Mouse (Mus musculus) G1E (cell line): ENCODE data around the gene Hax1. TPM values are rescaled to one million over a fixed set of nuclear protein-coding genes. Genes with fewer than 3 reads are reported as not detected.

Experiments used
- ATAC-seq: 2 replicates; pipeline ENCODE4 v1.8.0; 2016; ENCODE audit warnings: mild to moderate bottlenecking; ENCODE audit not compliant: insufficient number of reproducible peaks, poor library complexity, low FRiP score, severe bottlenecking; ENCODE audit errors: extremely low read depth
- DNase-seq: peaks from one replicate; pipeline ENCODE4 v3.0.0; 2012; ENCODE audit warnings: low spot score
- H3K27me3 ChIP-seq: 2 replicates; pipeline ENCODE4 v1.6.1; 2012; ENCODE audit warnings: mild to moderate bottlenecking, low read length, inconsistent platforms; ENCODE audit not compliant: insufficient read depth
- H3K36me3 ChIP-seq: replicated peaks from 2 replicates; pipeline ENCODE3; 2012; ENCODE audit warnings: mild to moderate bottlenecking, inconsistent platforms
- H3K4me1 ChIP-seq: 2 replicates; pipeline ENCODE4 v1.6.1; 2012; ENCODE audit warnings: low read depth, low read length, inconsistent platforms, mixed read lengths; ENCODE audit not compliant: insufficient read depth
- H3K4me3 ChIP-seq: 2 replicates; pipeline ENCODE4 v1.5.1; 2012; ENCODE audit warnings: low read depth, mild to moderate bottlenecking, inconsistent platforms, low read length, moderate library complexity, mixed read lengths
- H3K9me3 ChIP-seq: replicated peaks from 2 replicates; pipeline ENCODE4 v1.6.1; 2012; ENCODE audit warnings: inconsistent platforms
- CTCF ChIP-seq: IDR thresholded peaks from 2 replicates; pipeline ENCODE4 v1.5.1; 2012; ENCODE audit warnings: low read depth, low read length, inconsistent platforms, mixed read lengths
- GATA1 ChIP-seq: IDR thresholded peaks from 2 replicates; pipeline ENCODE4 v1.6.1; 2012; ENCODE audit warnings: borderline replicate concordance, low read length, inconsistent platforms, mixed read lengths
- GATA2 ChIP-seq: IDR thresholded peaks from 2 replicates; pipeline ENCODE4 v1.6.1; 2012; ENCODE audit warnings: low read depth, low read length, inconsistent platforms, borderline replicate concordance
- POLR2AphosphoS5 ChIP-seq: IDR thresholded peaks from 2 replicates; pipeline ENCODE4 v1.6.1; 2012; ENCODE audit warnings: low read depth, low read length, inconsistent platforms; ENCODE audit not compliant: insufficient replicate concordance
- TAL1 ChIP-seq: conservative IDR thresholded peaks from 2 replicates; pipeline ENCODE4 v1.6.1; 2012; ENCODE audit warnings: low read depth, low read length, inconsistent platforms, mixed read lengths
- polyA plus RNA-seq: library from polyadenylated mRNA; stranded (reverse); fragments of >175 nt; gene quantifications from 2 replicates; pipeline ENCODE4 v1.2.3, GENCODE M21; 2012
- total RNA-seq, 2 experiments: library from RNA; stranded (forward) in 1 of 2; stranded (reverse) in 1 of 2; fragments of 200-1000 nt in 1 of 2; fragments of >200 nt in 1 of 2; fragmentation: Nextera tagmentation in 1 of 2; gene quantifications; 2 replicates each; pipeline ENCODE4 v1.2.3; 2014 to 2017

Gene Hax1
- total and polyA plus RNA-seq, 3 experiments: 53.7 to 173 (median 100) TPM

DNA sequence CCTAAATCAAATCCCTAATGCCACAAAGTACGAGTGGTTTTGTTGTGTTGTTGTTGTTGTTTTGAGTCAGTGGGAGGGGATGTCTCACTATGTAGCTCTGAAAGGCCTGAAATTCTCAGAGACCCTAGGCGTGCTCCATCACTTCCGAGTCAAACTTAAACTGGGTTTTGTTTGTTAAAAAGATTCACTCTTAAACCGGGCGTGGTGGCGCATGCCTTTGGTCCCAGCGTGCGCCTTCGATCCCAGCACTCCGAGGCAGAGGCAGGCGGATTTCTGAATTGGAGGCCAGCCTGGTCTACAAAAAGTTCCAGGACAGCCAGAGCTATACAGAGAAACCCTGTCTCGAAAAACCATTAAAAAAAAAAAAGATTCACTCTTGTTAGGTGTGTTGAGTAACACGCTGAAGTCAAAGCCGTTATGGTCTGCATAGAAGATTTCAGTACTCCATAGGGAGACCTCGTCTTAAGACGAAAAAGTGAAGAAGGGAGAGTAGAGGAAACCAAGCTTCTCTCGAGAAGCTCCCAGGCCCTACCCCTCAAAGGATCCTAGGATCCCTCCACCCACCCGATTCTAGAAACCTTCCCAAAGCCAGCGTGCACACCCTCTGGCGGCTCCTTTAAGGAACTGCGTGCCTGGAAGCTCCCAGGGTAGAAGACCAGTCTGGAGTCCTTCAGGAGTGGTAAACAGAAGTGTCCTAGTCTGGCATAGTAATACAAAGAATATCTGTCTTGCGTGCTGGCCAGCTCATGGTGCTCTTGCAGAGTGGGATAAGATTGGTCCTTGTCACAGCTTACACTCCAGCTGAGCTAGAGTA, 34.4 kb downstream of the Hax1 start:
- ATAC-seq: no peak
- peaks cover 55% of the 10 kb centered on the region for H3K27me3 ChIP-seq
- TF ChIP-seq CTCF (peak; percentile 34), POLR2AphosphoS5 (no peak), GATA1 (no peak), GATA2 (no peak)
- no peaks in the 10 kb centered on the region; the same call in 1 of the 2 replicates for H3K4me1 ChIP-seq
- no peaks in the 10 kb centered on the region for H3K36me3 ChIP-seq
- H3K9me3 ChIP-seq: no peaks in the 10 kb centered on the region
- no peak for DNase-seq
- H3K4me3 ChIP-seq: no peak overlapping the region

DNA sequence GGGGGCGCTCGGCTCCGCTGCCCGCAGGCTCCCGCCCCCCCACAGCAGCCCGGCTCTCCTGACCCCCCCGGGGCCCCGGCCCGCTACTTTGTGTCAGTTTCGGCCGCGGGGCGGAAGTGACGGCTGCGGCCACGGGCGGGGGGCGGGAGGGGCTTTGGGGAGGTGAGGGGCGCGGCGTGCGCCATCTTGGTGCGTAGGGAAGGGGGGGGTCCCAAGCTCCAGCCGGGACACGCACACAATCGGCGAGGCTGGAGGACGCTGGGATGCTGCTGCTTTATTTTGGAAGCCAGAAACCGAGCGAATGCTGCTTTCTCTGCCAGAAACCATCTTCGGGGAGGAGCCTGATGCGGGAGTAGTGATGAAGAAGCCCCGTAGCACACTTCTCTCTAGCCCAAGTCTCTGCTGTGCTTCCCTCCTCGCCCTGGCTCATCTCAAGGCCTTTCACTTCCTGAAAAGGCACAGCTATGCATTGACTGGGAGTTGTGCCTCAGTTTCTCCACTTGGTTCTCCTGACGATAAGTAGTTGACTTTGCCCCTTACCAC, 35.3 kb downstream of the Hax1 start, which contains the start of gene Atp8b2:
Atp8b2 (minus strand) TSS at position 288 of the 543 bp plus-strand sequence.
- H3K4me1 ChIP-seq: no peaks in the 10 kb centered on the region; the same call in 1 of the 2 replicates
- no peak for DNase-seq
- no peak for ATAC-seq

DNA sequence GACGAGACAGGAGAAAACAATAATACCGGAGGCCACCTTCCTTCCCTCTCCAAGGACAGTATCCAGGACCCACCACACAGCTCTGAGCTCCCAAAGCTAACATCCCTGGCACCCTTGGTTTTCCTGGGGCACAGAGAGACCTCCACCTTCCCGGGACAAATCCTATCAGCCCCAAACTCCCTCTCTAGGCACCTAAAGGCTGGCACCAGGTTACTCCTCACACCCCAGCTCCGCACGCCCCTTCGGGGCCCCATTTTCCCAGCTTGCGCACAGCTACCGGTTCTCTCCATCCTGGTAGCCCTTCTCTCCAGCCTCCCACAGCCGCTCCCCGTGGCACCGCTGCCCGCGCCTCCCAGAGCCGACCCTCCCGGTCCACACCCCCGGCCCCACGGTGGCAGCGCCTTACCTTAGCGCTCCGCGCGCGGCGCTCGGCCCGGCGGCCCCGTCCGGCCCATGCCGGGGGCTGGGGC, 35.8 kb downstream of the Hax1 start:
- Histone ChIP-seq H3K4me3 (no peak overlapping the region), H3K4me1 (no peaks in the 10 kb centered on the region; the same call in 1 of the 2 replicates), H3K36me3 (no peaks in the 10 kb centered on the region), H3K9me3 (no peaks in the 10 kb centered on the region), H3K27me3 (peaks cover 48% of the 10 kb centered on the region)
- TF ChIP-seq TAL1 (no peak), CTCF (no peak), GATA1 (no peak), GATA2 (no peak), POLR2AphosphoS5 (no peak)
- ATAC-seq: no peak
- no peak for DNase-seq

More for the DNA sequence above, 35.3 kb downstream of the Hax1 start, which contains the start of gene Atp8b2:
- TF ChIP-seq CTCF (no peak), GATA1 (no peak), GATA2 (no peak), TAL1 (no peak), POLR2AphosphoS5 (no peak)
- H3K9me3 ChIP-seq: no peaks in the 10 kb centered on the region
- peaks cover 50% of the 10 kb centered on the region for H3K27me3 ChIP-seq
- no peaks in the 10 kb centered on the region for H3K36me3 ChIP-seq
- no peak within 1 kb of the TSS for H3K4me3 ChIP-seq

DNA sequence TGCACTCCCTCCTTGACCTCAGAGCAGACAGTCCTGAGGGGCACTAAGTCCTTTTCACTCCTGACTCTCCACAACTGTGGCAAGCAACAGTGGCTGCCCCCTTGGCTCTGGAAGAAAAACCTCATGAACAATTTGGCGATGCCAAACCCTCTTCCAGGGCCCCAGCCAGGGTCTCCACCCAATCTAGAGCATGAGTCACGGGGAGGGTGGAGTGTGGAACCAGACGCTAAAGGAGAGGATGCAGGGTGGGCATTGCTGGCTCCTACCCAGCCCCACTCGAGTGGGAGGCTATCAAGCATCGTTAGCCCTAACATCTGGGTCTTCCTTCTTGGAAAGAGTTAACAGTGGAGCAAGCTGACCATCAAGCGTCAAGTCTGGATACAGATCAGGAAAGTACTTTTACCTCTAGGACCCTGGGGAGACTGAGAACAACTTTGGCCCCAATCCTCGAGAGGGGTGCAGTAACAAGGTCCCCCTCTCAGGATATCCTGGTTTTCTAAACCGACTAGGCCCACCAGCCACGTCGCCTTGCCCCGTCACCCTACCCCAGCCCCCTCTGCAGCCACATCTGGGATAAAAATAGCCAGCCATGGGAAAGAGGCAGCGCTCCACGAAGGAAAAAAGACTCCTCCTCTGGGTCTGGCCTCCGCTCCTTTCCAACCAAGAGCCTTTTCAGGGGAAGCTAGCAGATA, 36.4 kb downstream of the Hax1 start:
- Histone ChIP-seq H3K36me3 (no peaks in the 10 kb centered on the region), H3K27me3 (peaks cover 45% of the 10 kb centered on the region), H3K9me3 (no peaks in the 10 kb centered on the region), H3K4me1 (no peaks in the 10 kb centered on the region; the same call in 1 of the 2 replicates), H3K4me3 (no peak overlapping the region)
- DNase-seq: no peak
- no peak for ATAC-seq
- no peak for TF ChIP-seq POLR2AphosphoS5
- no peak for TF ChIP-seq GATA2
- TF ChIP-seq GATA1: no peak
- no peak for TF ChIP-seq CTCF
- TF ChIP-seq TAL1: no peak

DNA sequence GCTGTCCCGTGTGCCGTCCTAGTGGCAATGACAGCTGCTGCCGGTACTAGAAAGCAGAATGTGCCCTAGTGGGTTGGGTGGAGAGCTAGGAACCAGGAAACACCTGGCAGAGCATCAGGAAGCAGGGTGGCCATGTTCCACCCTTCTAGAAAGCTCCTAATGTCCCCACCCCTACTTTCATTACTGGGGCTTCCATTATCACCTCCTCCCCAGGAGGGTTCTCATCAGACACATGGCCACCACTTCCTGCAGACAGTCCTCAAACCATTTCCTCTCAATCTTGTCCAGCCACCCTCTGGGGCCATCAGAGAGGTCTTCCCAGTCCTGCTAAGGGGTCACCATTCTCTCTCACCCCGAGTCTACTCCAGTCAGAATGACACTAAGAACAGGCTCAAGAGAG, 37.1 kb downstream of the Hax1 start:
- no peak for DNase-seq
- no peaks in the 10 kb centered on the region; the same call in 1 of the 2 replicates for H3K4me1 ChIP-seq
- no peak overlapping the region for H3K4me3 ChIP-seq
- peaks cover 45% of the 10 kb centered on the region for H3K27me3 ChIP-seq
- no peaks in the 10 kb centered on the region for H3K36me3 ChIP-seq
- TF ChIP-seq GATA2 (no peak), TAL1 (no peak), GATA1 (no peak), CTCF (no peak), POLR2AphosphoS5 (no peak)
- ATAC-seq: no peak
- H3K9me3 ChIP-seq: no peaks in the 10 kb centered on the region

DNA sequence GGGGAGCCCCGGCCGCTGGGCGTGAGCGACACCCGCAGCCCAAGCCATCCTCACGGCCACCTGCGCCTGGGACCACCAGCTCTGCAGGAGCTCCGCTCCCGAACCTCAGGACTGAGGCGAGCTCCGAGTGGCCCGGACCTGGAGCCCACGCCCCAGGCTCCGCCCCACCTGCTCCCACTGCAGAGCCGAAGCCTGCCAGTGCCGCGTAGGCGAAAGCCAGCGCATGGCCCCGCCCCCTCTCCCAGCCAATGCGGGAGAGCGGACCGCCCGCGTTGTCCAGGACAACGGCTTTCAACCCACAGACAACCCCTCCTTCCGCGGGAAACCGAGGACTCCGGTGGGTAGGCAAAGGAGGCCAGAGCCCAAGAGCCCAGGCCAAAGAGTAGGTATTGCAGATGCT, 38.1 kb downstream of the Hax1 start:
- TF ChIP-seq CTCF: no peak
- no peak for TF ChIP-seq GATA2
- no peak for TF ChIP-seq GATA1
- no peak for TF ChIP-seq TAL1
- no peak for TF ChIP-seq POLR2AphosphoS5
- H3K27me3 ChIP-seq: peaks cover 49% of the 10 kb centered on the region
- H3K4me1 ChIP-seq: no peaks in the 10 kb centered on the region; the same call in 1 of the 2 replicates
- DNase-seq (no peak), ATAC-seq (no peak)
- no peak overlapping the region for H3K4me3 ChIP-seq
- no peaks in the 10 kb centered on the region for H3K36me3 ChIP-seq
- H3K9me3 ChIP-seq: no peaks in the 10 kb centered on the region
